22 mouse cellular contexts compared by ENCODE assay signal in the genomic region with DNA sequence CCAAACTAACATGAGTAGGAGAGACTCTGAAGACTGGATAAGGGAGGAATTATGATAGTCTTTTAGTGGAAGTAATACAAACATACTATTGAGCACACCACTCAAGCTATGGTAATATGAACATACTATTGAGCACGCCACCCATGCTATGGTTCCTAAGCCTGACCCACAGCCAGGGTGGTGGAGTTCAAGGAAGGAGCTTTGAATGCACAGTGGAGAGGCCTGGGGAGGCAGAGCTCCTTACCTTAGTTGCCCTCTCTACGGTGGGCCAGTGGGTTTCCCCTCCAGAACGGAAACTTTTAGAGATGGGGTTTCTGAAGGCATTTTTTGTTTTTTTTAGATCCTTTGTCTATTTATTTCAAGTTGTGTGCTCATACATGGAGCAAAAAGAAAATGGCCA. TPM values are rescaled to one million over a fixed set of nuclear protein-coding genes. Genes with fewer than 3 reads are reported as not detected.
A peak's percentile ranks its signal among the peaks of the same experiment; 100 is the strongest.
DNase-seq lines count a peak whose midpoint lies in the region; ATAC-seq and TF ChIP-seq lines count a peak whose summit lies in the region.
"Had no signal": no experiment of that assay in that cellular context is flagged by ENCODE, and none has a peak within 500 bp of the region (broad histone marks: within the 10 kb centered on the region; RNA-seq: fewer than 3 reads in every experiment).

No protein-coding gene starts in this region.

- H3K4me2 ChIP-seq in hindbrain, embryonic 12.5 days (replicated peaks): no peak overlapping the region
- H3K4me2 ChIP-seq in hindbrain, postnatal 0 days (ENCODE audit: low read depth, low read length): no peak overlapping the region
- H3K4me2 ChIP-seq in midbrain, embryonic 15.5 days: no peak overlapping the region
- H3K4me2 ChIP-seq in midbrain, embryonic 14.5 days (ENCODE audit: low read length): no peak overlapping the region
- no peak overlapping the region for H3K4me2 ChIP-seq in forebrain, embryonic 16.5 days (ENCODE audit: low read length)
- no peak overlapping the region for H3K4me2 ChIP-seq in neural tube, embryonic 15.5 days
- no peak overlapping the region for H3K4me2 ChIP-seq in intestine, embryonic 15.5 days (replicated peaks)
- H3K4me2 ChIP-seq: heart, embryonic 12.5 days; hindbrain, embryonic 14.5 days; kidney, embryonic 15.5 days; liver, embryonic 12.5 days had no signal

- no peak for TF ChIP-seq CTCF in hindbrain, postnatal 0 days (IDR thresholded peaks at IDR 0.05; ENCODE audit: low read depth)

- H3K4me3 ChIP-seq in hindbrain, embryonic 12.5 days: no peak overlapping the region
- no peak overlapping the region for H3K4me3 ChIP-seq in hindbrain, postnatal 0 days (ENCODE audit: low read length)
- H3K4me3 ChIP-seq in midbrain, embryonic 15.5 days: no peak overlapping the region
- no peak overlapping the region for H3K4me3 ChIP-seq in midbrain, embryonic 14.5 days (replicated peaks; ENCODE audit: low read depth, low read length)
- no peak overlapping the region for H3K4me3 ChIP-seq in forebrain, embryonic 16.5 days (replicated peaks; ENCODE audit: low read length)
- no peak overlapping the region for H3K4me3 ChIP-seq in neural tube, embryonic 15.5 days (replicated peaks)
- H3K4me3 ChIP-seq in intestine, embryonic 15.5 days (replicated peaks): no peak overlapping the region
- H3K4me3 ChIP-seq: gastrocnemius, adult 2 months; heart, embryonic 12.5 days; kidney, embryonic 15.5 days; liver, embryonic 12.5 days; myocyte had no signal

- no peaks in the 10 kb centered on the region for H3K36me3 ChIP-seq in hindbrain, embryonic 12.5 days
- H3K36me3 ChIP-seq in hindbrain, postnatal 0 days (ENCODE audit: insufficient read depth, low read length): no peaks in the 10 kb centered on the region
- H3K36me3 ChIP-seq in midbrain, embryonic 15.5 days (replicated peaks): no peaks in the 10 kb centered on the region
- no peaks in the 10 kb centered on the region for H3K36me3 ChIP-seq in midbrain, embryonic 14.5 days (ENCODE audit: control insufficient read depth, insufficient read depth, low read length)
- no peaks in the 10 kb centered on the region for H3K36me3 ChIP-seq in forebrain, embryonic 16.5 days (ENCODE audit: control insufficient read depth, insufficient read depth)
- H3K36me3 ChIP-seq in neural tube, embryonic 15.5 days: no peaks in the 10 kb centered on the region
- no peaks in the 10 kb centered on the region for H3K36me3 ChIP-seq in intestine, embryonic 15.5 days
- H3K36me3 ChIP-seq: heart, embryonic 12.5 days; kidney, embryonic 15.5 days; liver, embryonic 12.5 days had no signal

- no peaks in the 10 kb centered on the region for H3K9me3 ChIP-seq in hindbrain, embryonic 12.5 days (replicated peaks)
- no peaks in the 10 kb centered on the region for H3K9me3 ChIP-seq in hindbrain, postnatal 0 days (ENCODE audit: low read length)
- no peaks in the 10 kb centered on the region for H3K9me3 ChIP-seq in midbrain, embryonic 15.5 days
- H3K9me3 ChIP-seq in midbrain, embryonic 14.5 days (ENCODE audit: control insufficient read depth, low read length): no peaks in the 10 kb centered on the region
- H3K9me3 ChIP-seq in forebrain, embryonic 16.5 days (ENCODE audit: control insufficient read depth, low read length): no peaks in the 10 kb centered on the region
- no peaks in the 10 kb centered on the region for H3K9me3 ChIP-seq in neural tube, embryonic 15.5 days (replicated peaks)
- H3K9me3 ChIP-seq in intestine, embryonic 15.5 days: no peaks in the 10 kb centered on the region
- H3K9me3 ChIP-seq: heart, embryonic 12.5 days; kidney, embryonic 15.5 days; liver, embryonic 12.5 days had no signal

- no peak overlapping the region for H3K9ac ChIP-seq in hindbrain, embryonic 12.5 days
- H3K9ac ChIP-seq in hindbrain, postnatal 0 days (replicated peaks; ENCODE audit: low read length): no peak overlapping the region
- no peak overlapping the region for H3K9ac ChIP-seq in midbrain, embryonic 15.5 days
- no peak overlapping the region for H3K9ac ChIP-seq in midbrain, embryonic 14.5 days (replicated peaks; ENCODE audit: low read length)
- H3K9ac ChIP-seq in forebrain, embryonic 16.5 days (replicated peaks; ENCODE audit: low read depth, low read length): no peak overlapping the region
- no peak overlapping the region for H3K9ac ChIP-seq in neural tube, embryonic 15.5 days (replicated peaks)
- no peak overlapping the region for H3K9ac ChIP-seq in intestine, embryonic 15.5 days
- H3K9ac ChIP-seq: heart, embryonic 12.5 days; hindbrain, embryonic 14.5 days; kidney, embryonic 15.5 days; liver, embryonic 12.5 days had no signal

- ATAC-seq in hindbrain, embryonic 12.5 days (ENCODE audit: low FRiP score): peak; percentile 64; the same call in 1 of the 2 replicates
- ATAC-seq in hindbrain, postnatal 0 days: no peak
- no peak for ATAC-seq in midbrain, embryonic 15.5 days (replicated peaks)
- ATAC-seq in midbrain, embryonic 14.5 days (ENCODE audit: low FRiP score, low TSS enrichment): no peak
- no peak for ATAC-seq in forebrain, embryonic 16.5 days
- no peak for ATAC-seq in neural tube, embryonic 15.5 days (ENCODE audit: low FRiP score)
- no peak for ATAC-seq in intestine, embryonic 15.5 days
- ATAC-seq: intestine, postnatal 0 days; liver, embryonic 12.5 days had no signal

- WGBS in hindbrain, embryonic 12.5 days: 82% methylated on average over 3 of the region's 3 CpGs
- WGBS in hindbrain, postnatal 0 days: 79% methylated on average over 3 of the region's 3 CpGs
- 75% methylated on average over 3 of the region's 3 CpGs for WGBS in midbrain, embryonic 15.5 days
- WGBS in midbrain, embryonic 14.5 days: 86% methylated on average over 3 of the region's 3 CpGs
- WGBS in forebrain, embryonic 16.5 days: 55% methylated on average over 3 of the region's 3 CpGs
- 67% methylated on average over 3 of the region's 3 CpGs for WGBS in neural tube, embryonic 15.5 days
- 89% methylated on average over 3 of the region's 3 CpGs for WGBS in intestine, embryonic 15.5 days

- H3K27me3 ChIP-seq in hindbrain, embryonic 12.5 days: no peaks in the 10 kb centered on the region
- no peaks in the 10 kb centered on the region for H3K27me3 ChIP-seq in hindbrain, postnatal 0 days (ENCODE audit: insufficient read depth, low read length)
- no peaks in the 10 kb centered on the region for H3K27me3 ChIP-seq in midbrain, embryonic 15.5 days (replicated peaks)
- H3K27me3 ChIP-seq in midbrain, embryonic 14.5 days (ENCODE audit: control insufficient read depth, insufficient read depth, low read length): no peaks in the 10 kb centered on the region
- H3K27me3 ChIP-seq in forebrain, embryonic 16.5 days (replicated peaks; ENCODE audit: control insufficient read depth, insufficient read depth, low read length): no peaks in the 10 kb centered on the region
- H3K27me3 ChIP-seq in neural tube, embryonic 15.5 days (replicated peaks): no peaks in the 10 kb centered on the region
- H3K27me3 ChIP-seq in intestine, embryonic 15.5 days (replicated peaks): no peaks in the 10 kb centered on the region
- H3K27me3 ChIP-seq: heart, embryonic 12.5 days; kidney, embryonic 15.5 days; liver, embryonic 12.5 days had no signal

- DNase-seq in hindbrain, postnatal 0 days (ENCODE audit: low spot score): no peak
- no peak for DNase-seq in midbrain, embryonic 14.5 days
- no peak for DNase-seq in embryo, embryonic 11 days
- DNase-seq: B cell, adult 2 months; gastrocnemius, adult 2 months; heart, postnatal 14 days; lung, adult 2 months; lung, postnatal 4 days; thymus, postnatal 4 days had no signal

- peaks cover 7% of the 10 kb centered on the region; the same call in 1 of the 2 replicates for H3K4me1 ChIP-seq in hindbrain, embryonic 12.5 days
- H3K4me1 ChIP-seq in hindbrain, postnatal 0 days (ENCODE audit: insufficient read depth, low read length): no peaks in the 10 kb centered on the region
- 0 out of 2 replicates have a peak, but pooled peaks cover 2% of the 10 kb centered on the region for H3K4me1 ChIP-seq in midbrain, embryonic 15.5 days
- H3K4me1 ChIP-seq in midbrain, embryonic 14.5 days (ENCODE audit: control insufficient read depth, insufficient read depth, low read length): peaks cover 5% of the 10 kb centered on the region; the same call in 1 of the 2 replicates
- H3K4me1 ChIP-seq in forebrain, embryonic 16.5 days (replicated peaks; ENCODE audit: control insufficient read depth, insufficient read depth, low read length): peaks cover 6% of the 10 kb centered on the region
- peaks cover 11% of the 10 kb centered on the region for H3K4me1 ChIP-seq in neural tube, embryonic 15.5 days
- no peaks in the 10 kb centered on the region for H3K4me1 ChIP-seq in intestine, embryonic 15.5 days (replicated peaks)
- H3K4me1 ChIP-seq: heart, embryonic 12.5 days; liver, embryonic 12.5 days had no signal

- H3K27ac ChIP-seq in hindbrain, embryonic 12.5 days: peak overlapping the region; percentile 40
- H3K27ac ChIP-seq in hindbrain, postnatal 0 days: no peak overlapping the region
- peak overlapping the region; percentile 60; the same call in 1 of the 2 replicates for H3K27ac ChIP-seq in midbrain, embryonic 15.5 days
- no peak overlapping the region for H3K27ac ChIP-seq in midbrain, embryonic 14.5 days (replicated peaks; ENCODE audit: low read depth, low read length)
- peak overlapping the region; percentile 45 for H3K27ac ChIP-seq in forebrain, embryonic 16.5 days (ENCODE audit: low read length)
- H3K27ac ChIP-seq in neural tube, embryonic 15.5 days (replicated peaks): peak overlapping the region; percentile 58
- H3K27ac ChIP-seq in intestine, embryonic 15.5 days: no peak overlapping the region
- H3K27ac ChIP-seq: gastrocnemius, adult 2 months; hindbrain, embryonic 14.5 days; kidney, embryonic 15.5 days; liver, embryonic 12.5 days had no signal

RNA-seq across cellular contexts. Expression of gene Rhbdl2, which starts 9.7 kb away (rescaled TPM):
- 0.40 and 0.77 TPM in 2 replicates for polyA plus RNA-seq in hindbrain, embryonic 12.5 days (2016; fragmentation: Nextera tagmentation; extraction: Ambion mirVana)
- total RNA-seq in hindbrain, postnatal 0 days (2014; rRNA removed): 1.8 and 7.0 TPM in 2 replicates
- polyA plus RNA-seq in hindbrain, postnatal 0 days (2015; fragmentation: Nextera tagmentation; extraction: Ambion mirVana): 1.5 and 1.8 TPM in 2 replicates
- polyA plus RNA-seq in midbrain, embryonic 15.5 days (2015; fragmentation: Nextera tagmentation; extraction: Ambion mirVana): 1.1 and 1.6 TPM in 2 replicates
- 0.61 and 1.4 TPM in 2 replicates for polyA plus RNA-seq in midbrain, embryonic 14.5 days (2014; fragmentation: Nextera tagmentation; extraction: Ambion mirVana)
- polyA plus RNA-seq in forebrain, embryonic 16.5 days (2015; fragmentation: Nextera tagmentation; extraction: Ambion mirVana): 1.1 and 1.4 TPM in 2 replicates
- polyA plus RNA-seq in neural tube, embryonic 15.5 days (2015; fragmentation: Nextera tagmentation; extraction: Ambion mirVana): 1.7 and 4.6 TPM in 2 replicates
- polyA plus RNA-seq in intestine, embryonic 15.5 days (2015; fragmentation: Nextera tagmentation; extraction: Ambion mirVana): 2.9 TPM in 2 replicates
- total RNA-seq: common myeloid progenitor, adult 5-6 weeks; gastrocnemius, adult 2 months; granulocyte monocyte progenitor cell, adult 5-6 weeks had no signal
- polyA plus RNA-seq: liver, embryonic 12.5 days had no signal

RNA-seq across cellular contexts. Expression of gene Akirin1, which starts 47.3 kb away (rescaled TPM):
- 94.3 and 99.3 TPM in 2 replicates for polyA plus RNA-seq in hindbrain, embryonic 12.5 days (2016; fragmentation: Nextera tagmentation; extraction: Ambion mirVana)
- 48.7 and 53.3 TPM in 2 replicates for total RNA-seq in hindbrain, postnatal 0 days (2014; rRNA removed)
- 80.6 and 82.7 TPM in 2 replicates for polyA plus RNA-seq in hindbrain, postnatal 0 days (2015; fragmentation: Nextera tagmentation; extraction: Ambion mirVana)
- polyA plus RNA-seq in midbrain, embryonic 15.5 days (2015; fragmentation: Nextera tagmentation; extraction: Ambion mirVana): 80.6 and 82.7 TPM in 2 replicates
- 83.4 and 96.0 TPM in 2 replicates for polyA plus RNA-seq in midbrain, embryonic 14.5 days (2014; fragmentation: Nextera tagmentation; extraction: Ambion mirVana)
- polyA plus RNA-seq in forebrain, embryonic 16.5 days (2015; fragmentation: Nextera tagmentation; extraction: Ambion mirVana): 74.1 and 74.6 TPM in 2 replicates
- polyA plus RNA-seq in neural tube, embryonic 15.5 days (2015; fragmentation: Nextera tagmentation; extraction: Ambion mirVana): 73.5 and 79.9 TPM in 2 replicates
- polyA plus RNA-seq in intestine, embryonic 15.5 days (2015; fragmentation: Nextera tagmentation; extraction: Ambion mirVana): 40.6 and 45.4 TPM in 2 replicates

Comparison
In these comparisons a context has a peak if more than half of its experiments do, and no peak if none do; other contexts are left out.
1. H3K27ac ChIP-seq: peak in hindbrain, embryonic 12.5 days (single experiment), midbrain, embryonic 15.5 days (single experiment), forebrain, embryonic 16.5 days (single experiment) and neural tube, embryonic 15.5 days (single experiment); none in hindbrain, postnatal 0 days (single experiment), midbrain, embryonic 14.5 days (single experiment) and intestine, embryonic 15.5 days (single experiment).